ENCODE assay signal across 8 mouse cellular contexts in the genomic region with DNA sequence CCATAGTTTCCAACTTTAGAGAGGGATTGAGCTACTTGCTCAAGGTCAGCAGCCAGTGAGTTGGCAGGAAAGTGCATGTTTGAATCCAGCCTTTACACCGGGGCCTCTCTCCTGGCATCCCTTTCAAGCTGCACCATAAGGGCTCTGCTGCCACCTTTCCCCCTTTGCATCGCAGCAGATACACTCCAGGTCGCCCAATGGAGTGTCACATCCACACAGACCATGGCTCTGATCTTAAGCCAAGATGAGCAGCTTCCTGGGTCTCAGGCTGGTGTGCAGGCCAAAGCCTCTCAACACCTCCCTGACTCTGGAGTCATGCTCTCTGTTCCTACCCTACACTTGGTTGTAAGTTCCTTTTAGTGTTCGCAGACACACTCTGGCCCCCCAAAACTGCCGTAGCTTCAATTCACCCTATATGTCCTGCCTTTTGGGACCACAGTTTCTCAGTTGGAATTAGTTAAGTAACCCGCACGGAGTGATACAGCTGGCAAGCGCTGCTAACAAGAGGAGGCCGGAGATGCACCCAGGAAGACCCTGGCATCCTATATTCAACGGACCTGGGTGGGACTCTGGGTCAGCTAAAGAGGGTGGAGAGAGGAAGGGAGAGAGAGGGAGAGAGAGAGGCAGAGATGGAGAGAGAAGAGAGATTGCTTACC. TPM values are rescaled to one million over a fixed set of nuclear protein-coding genes. Genes with fewer than 3 reads are reported as not detected.
DNase-seq lines count a peak whose midpoint lies in the region; ATAC-seq and TF ChIP-seq lines count a peak whose summit lies in the region.
"Had no signal": no experiment of that assay in that cellular context is flagged by ENCODE, and none has a peak within 500 bp of the region (broad histone marks: within the 10 kb centered on the region; RNA-seq: fewer than 3 reads in every experiment).

No protein-coding gene starts in this region.

- peaks cover 2% of the 10 kb centered on the region; the same call in 1 of the 2 replicates for H3K27me3 ChIP-seq in ES-Bruce4 (ENCODE audit: control insufficient read depth, insufficient read depth, low read length, poor library complexity, severe bottlenecking)
- H3K27me3 ChIP-seq in heart, embryonic 15.5 days = no peaks in the 10 kb centered on the region
- H3K27me3 ChIP-seq in limb, embryonic 13.5 days = peaks cover 3% of the 10 kb centered on the region; the same call in 1 of the 2 replicates
- H3K27me3 ChIP-seq in stomach, embryonic 14.5 days (ENCODE audit: control insufficient read depth, insufficient read depth, low read length) = no peaks in the 10 kb centered on the region

- H3K4me2 ChIP-seq in heart, embryonic 15.5 days = peak overlapping the region; percentile 80
- H3K4me2 ChIP-seq in limb, embryonic 13.5 days (replicated peaks) = peak overlapping the region; percentile 84
- peak overlapping the region; percentile 83 for H3K4me2 ChIP-seq in stomach, embryonic 14.5 days (replicated peaks; ENCODE audit: low read depth, low read length)

- no peaks in the 10 kb centered on the region for H3K4me1 ChIP-seq in ES-Bruce4 (ENCODE audit: control insufficient read depth, insufficient read depth, low read length)
- peaks cover 27% of the 10 kb centered on the region for H3K4me1 ChIP-seq in heart, embryonic 15.5 days (replicated peaks)
- H3K4me1 ChIP-seq in limb, embryonic 13.5 days = peaks cover 52% of the 10 kb centered on the region
- H3K4me1 ChIP-seq in stomach, embryonic 14.5 days (ENCODE audit: control insufficient read depth, insufficient read depth, low read length) = peaks cover 26% of the 10 kb centered on the region

- H3K36me3 ChIP-seq in ES-Bruce4 (ENCODE audit: control insufficient read depth, insufficient read depth, low read length, poor library complexity, severe bottlenecking) = no peaks in the 10 kb centered on the region
- H3K36me3 ChIP-seq in heart, embryonic 15.5 days = no peaks in the 10 kb centered on the region
- H3K36me3 ChIP-seq in limb, embryonic 13.5 days = peaks cover 8% of the 10 kb centered on the region; the same call in 1 of the 2 replicates
- H3K36me3 ChIP-seq in stomach, embryonic 14.5 days (ENCODE audit: control insufficient read depth, insufficient read depth, low read length) = no peaks in the 10 kb centered on the region

- no peaks in the 10 kb centered on the region for H3K9me3 ChIP-seq in ES-Bruce4 (replicated peaks; ENCODE audit: control insufficient read depth, insufficient read depth, low read length, poor library complexity, severe bottlenecking)
- no peaks in the 10 kb centered on the region for H3K9me3 ChIP-seq in heart, embryonic 15.5 days (replicated peaks)
- no peaks in the 10 kb centered on the region for H3K9me3 ChIP-seq in limb, embryonic 13.5 days
- H3K9me3 ChIP-seq in stomach, embryonic 14.5 days (ENCODE audit: control insufficient read depth, low read depth, low read length) = no peaks in the 10 kb centered on the region

- H3K9ac ChIP-seq in ES-Bruce4 (ENCODE audit: low read depth, poor library complexity, severe bottlenecking) = peak overlapping the region; percentile 31
- H3K9ac ChIP-seq in heart, embryonic 15.5 days = peak overlapping the region; percentile 76
- H3K9ac ChIP-seq in limb, embryonic 13.5 days = peak overlapping the region; percentile 89
- peak overlapping the region; percentile 81 for H3K9ac ChIP-seq in stomach, embryonic 14.5 days (replicated peaks; ENCODE audit: low read depth, low read length)

- WGBS in heart, embryonic 15.5 days = 2% methylated on average over 10 of the region's 10 CpGs
- WGBS in limb, embryonic 13.5 days = under 1% methylated on average over 10 of the region's 10 CpGs
- 3% methylated on average over 10 of the region's 10 CpGs for WGBS in stomach, embryonic 14.5 days

- ATAC-seq in heart, embryonic 15.5 days (replicated peaks; ENCODE audit: insufficient number of reproducible peaks, insufficient read depth, low FRiP score, low read depth) = peak; percentile 29; the same call in 1 of the 2 replicates
- no peak; the same call in 1 of the 2 replicates for ATAC-seq in limb, embryonic 13.5 days (ENCODE audit: low FRiP score, low read depth)
- no peak for ATAC-seq in stomach, embryonic 14.5 days (ENCODE audit: insufficient number of reproducible peaks, insufficient read depth, low FRiP score, low read depth)

- peak overlapping the region; percentile 57 for H3K4me3 ChIP-seq in ES-Bruce4 (ENCODE audit: low read depth, low read length)
- peak overlapping the region; percentile 67 for H3K4me3 ChIP-seq in heart, embryonic 15.5 days
- H3K4me3 ChIP-seq in limb, embryonic 13.5 days = peak overlapping the region; percentile 75
- peak overlapping the region; percentile 75 for H3K4me3 ChIP-seq in stomach, embryonic 14.5 days (ENCODE audit: low read depth, low read length)

- no peak for TF ChIP-seq EP300 in ES-Bruce4 (IDR thresholded peaks at IDR 0.05; ENCODE audit: insufficient read depth, low read depth, low read length)

- DNase-seq in adrenal gland, postnatal 36 days = peak; percentile 27 to 46
- DNase-seq in spleen, postnatal 4 days (ENCODE audit: low spot score in 2 of 2) = no peak
- DNase-seq in cerebellum, adult 9-11 months = no peak

- TF ChIP-seq POLR2A in ES-Bruce4 (IDR thresholded peaks at IDR 0.05; ENCODE audit: insufficient read depth, low read length) = no peak

- no peak for TF ChIP-seq CTCF in ES-Bruce4 (IDR thresholded peaks at IDR 0.05; ENCODE audit: low read depth, low read length)

- H3K27ac ChIP-seq in ES-Bruce4 (ENCODE audit: insufficient read depth, low read length) = no peak overlapping the region
- peak overlapping the region; percentile 93 for H3K27ac ChIP-seq in heart, embryonic 15.5 days
- H3K27ac ChIP-seq in limb, embryonic 13.5 days = peak overlapping the region; percentile 96
- H3K27ac ChIP-seq in stomach, embryonic 14.5 days (ENCODE audit: low read length) = peak overlapping the region; percentile 96

RNA-seq across cellular contexts. Expression of a gene that starts 1.1 kb away (rescaled TPM):
- 2.5 and 3.1 TPM in 2 replicates for polyA plus RNA-seq in ES-Bruce4 (2011; ENCODE audit: insufficient read depth, insufficient read length, low read depth, missing spikeins)
- total RNA-seq in adrenal gland, postnatal 36 days (2021) = 10 to 100 TPM; 19.1 to 25.7 TPM
- 12.8 and 13.1 TPM in 2 replicates for polyA plus RNA-seq in heart, embryonic 15.5 days (2015; fragmentation: Nextera tagmentation; extraction: Ambion mirVana)
- polyA plus RNA-seq in limb, embryonic 13.5 days (2015; fragmentation: Nextera tagmentation; extraction: Ambion mirVana) = 12.8 and 12.9 TPM in 2 replicates
- 18.3 and 18.9 TPM in 2 replicates for polyA plus RNA-seq in stomach, embryonic 14.5 days (2014; fragmentation: Nextera tagmentation; extraction: Ambion mirVana)
- total RNA-seq: neutrophil, adult 5-6 weeks had no signal

Comparison
In these comparisons a context has a peak if more than half of its experiments do, and no peak if none do; other contexts are left out.
1. H3K9ac ChIP-seq: peak in every context shown above with its lines; median percentile 89 in limb, embryonic 13.5 days; 81 in stomach, embryonic 14.5 days; 76 in heart, embryonic 15.5 days; 31 in ES-Bruce4.
2. DNase-seq: peak in adrenal gland, postnatal 36 days (2 of 2); none in spleen, postnatal 4 days (0 of 2) and cerebellum, adult 9-11 months (single experiment).
3. Peak in every context shown above with its lines, with median percentiles within 50 percentile points of each other: H3K4me3 ChIP-seq and H3K4me2 ChIP-seq.